Mouse (Mus musculus) lung, adult 2 months (tissue): Measurements from ENCODE around the gene Atp1a1. TPM values are rescaled to one million over a fixed set of nuclear protein-coding genes. Genes with fewer than 3 reads are reported as not detected.

ENCODE experiments used
- DNase-seq: peaks from one replicate; pipeline ENCODE4 v3.0.0; 2022
- H3K4me1 ChIP-seq: fragments of 200-500 bp; 2 replicates; pipeline ENCODE4 v1.6.1; 2011; ENCODE audit warnings: low read length; ENCODE audit not compliant: control insufficient read depth, insufficient read depth
- H3K4me3 ChIP-seq: fragments of 200-500 bp; replicated peaks from 2 replicates; pipeline ENCODE3; 2011; ENCODE audit warnings: low read depth, mild to moderate bottlenecking, control low read depth, low read length; ENCODE audit errors: extremely low read depth
- CTCF ChIP-seq: fragments of 200-500 bp; IDR thresholded peaks from 2 replicates; pipeline ENCODE4 v1.5.1; 2011; ENCODE audit warnings: mild to moderate bottlenecking, low read length, control low read depth; ENCODE audit not compliant: insufficient read depth
- POLR2A ChIP-seq: fragments of 200-500 bp; IDR thresholded peaks from 2 replicates; pipeline ENCODE4 v1.6.1; 2011; ENCODE audit warnings: low read depth, mild to moderate bottlenecking, control low read depth, low read length, borderline replicate concordance; ENCODE audit errors: extremely low read depth
- WGBS: fragments of 180-500 bp; shearing (Covaris S2); methylation state at CpG from one replicate; pipeline ENCODE4 v1.1.7; 2018; 5-methylcytosine and 5-hydroxymethylcytosine counted together
- polyA plus RNA-seq: library from polyadenylated mRNA; depleted of rRNA; stranded (reverse); fragments of >200 nt; gene quantifications from 2 replicates; pipeline ENCODE4 v1.2.3, GENCODE M21; 2012

Atp1a1 gene
- polyA plus RNA-seq, 1 experiment, result 267 TPM

DNA sequence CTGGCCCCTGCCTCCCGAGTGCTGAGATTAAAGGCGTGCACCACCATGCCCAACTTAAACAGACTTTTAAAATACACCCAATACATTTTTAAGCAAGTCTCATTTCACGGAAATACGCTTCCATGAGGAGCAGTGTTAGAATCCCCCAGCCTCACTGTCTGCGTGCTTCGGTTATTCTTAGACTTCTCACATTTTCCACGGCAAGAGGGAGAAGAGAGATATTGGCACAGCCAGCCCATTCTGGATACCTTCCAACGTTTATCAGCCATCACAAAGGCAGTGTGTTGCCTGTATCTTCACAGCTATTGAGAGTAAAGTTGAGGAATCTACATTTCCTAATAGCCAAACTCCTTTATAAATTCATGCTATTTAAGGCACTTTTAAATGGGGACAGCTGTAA lies 7.8 kb downstream of the Atp1a1 start:
- DNase-seq, result no peak
- no peak overlapping the region for H3K4me3 ChIP-seq
- no peak for TF ChIP-seq CTCF
- no peak for TF ChIP-seq POLR2A
- WGBS, result 43% methylated on average over 8 of the region's 8 CpGs
- H3K4me1 ChIP-seq, result peaks cover 37% of the 10 kb centered on the region

GRCm38 (mm10) chr3:101595866-101596630 lies 8.4 kb downstream of the Atp1a1 start:
- WGBS, result 58% methylated on average over 14 of the region's 14 CpGs
- TF ChIP-seq POLR2A (no peak), CTCF (no peak)
- no peak overlapping the region for H3K4me3 ChIP-seq

DNA sequence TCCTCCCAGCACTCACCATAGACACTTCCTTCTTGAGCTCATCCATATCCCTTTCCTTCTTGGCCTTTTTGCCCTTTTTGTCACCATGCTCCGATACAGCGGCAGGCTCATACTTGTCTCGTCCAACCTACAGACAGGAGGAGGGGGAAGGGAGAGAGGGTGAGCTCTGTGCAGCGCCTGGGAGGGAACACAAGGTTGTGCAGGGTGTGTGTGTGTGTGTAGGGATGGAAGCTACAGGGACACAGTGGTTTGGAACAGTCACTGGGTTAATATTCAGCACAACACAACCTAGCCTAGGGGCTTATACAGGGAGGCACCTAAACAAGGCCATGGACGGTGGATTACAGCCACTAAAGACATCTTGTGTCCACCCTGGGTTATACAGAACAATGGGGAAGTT lies 9.5 kb downstream of the Atp1a1 start:
- H3K4me1 ChIP-seq, result peaks cover 29% of the 10 kb centered on the region
- DNase-seq, result no peak
- no peak overlapping the region for H3K4me3 ChIP-seq
- TF ChIP-seq CTCF (no peak), POLR2A (no peak)
- 73% methylated on average over 5 of the region's 5 CpGs for WGBS

More at GRCm38 (mm10) chr3:101595866-101596630, 8.4 kb downstream of the Atp1a1 start:
- no peak for DNase-seq
- peaks cover 33% of the 10 kb centered on the region for H3K4me1 ChIP-seq

DNA sequence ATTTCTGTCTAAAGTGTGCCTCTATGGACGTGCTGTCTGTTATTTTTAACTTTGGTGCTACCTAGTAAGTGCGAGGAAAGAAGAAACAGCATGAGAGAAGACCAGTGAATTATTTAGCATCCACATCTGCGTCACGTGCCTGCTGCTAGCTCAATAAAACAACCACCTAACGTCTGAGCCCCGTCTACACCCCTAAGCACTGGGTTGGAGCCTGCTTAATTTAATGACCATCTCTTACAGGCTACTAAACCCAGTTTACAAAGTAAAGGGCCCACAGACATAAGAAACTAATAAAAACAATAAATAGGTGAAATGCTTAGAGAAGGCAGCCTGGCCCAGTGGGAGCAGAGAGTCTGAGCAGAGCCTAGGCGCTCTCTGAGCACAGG lies 11.2 kb downstream of the Atp1a1 start:
- no peak for DNase-seq
- Histone ChIP-seq H3K4me3 (no peak overlapping the region), H3K4me1 (peaks cover 18% of the 10 kb centered on the region)
- 89% methylated on average over 7 of the region's 7 CpGs for WGBS
- no peak for TF ChIP-seq CTCF
- no peak for TF ChIP-seq POLR2A

- whole genome bisulfite sequencing, result 84% methylated on average over 21 of the region's 21 CpGs
- Histone ChIP-seq H3K4me1 (peaks cover 15% of the 10 kb centered on the region), H3K4me3 (no peak overlapping the region)
- TF ChIP-seq POLR2A (no peak), CTCF (no peak)
- no peak for DNase-seq
These were observed 11.9 kb downstream of the Atp1a1 start for GRCm38 (mm10) chr3:101592281-101593265.

GRCm38 (mm10) chr3:101590380-101590779 lies 14.1 kb downstream of the Atp1a1 start:
- WGBS, result 91% methylated on average over 16 of the region's 16 CpGs
- no peak for DNase-seq

DNA sequence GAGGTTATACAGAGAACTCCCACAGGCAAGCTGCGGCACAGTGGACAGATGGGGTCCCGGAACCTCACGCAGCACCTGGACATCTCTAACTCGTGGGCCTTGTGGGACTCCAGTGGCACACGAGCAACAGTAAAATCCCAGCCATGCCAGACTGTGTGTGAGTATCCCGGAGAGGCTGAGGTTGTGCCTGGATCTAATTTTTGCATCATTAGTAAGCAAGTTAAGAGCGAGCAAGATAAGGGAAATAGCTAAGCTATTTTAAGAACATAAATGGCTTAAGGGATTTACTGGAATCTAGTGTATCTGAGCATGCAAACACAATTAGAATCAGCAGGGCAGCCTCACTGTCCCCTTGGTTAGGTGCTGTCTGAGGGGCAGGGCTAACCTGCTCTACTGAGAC lies 16.2 kb downstream of the Atp1a1 start:
- no peak for TF ChIP-seq POLR2A
- TF ChIP-seq CTCF, result no peak
- no peak for DNase-seq
- WGBS, result 92% methylated on average over 7 of the region's 7 CpGs
- Histone ChIP-seq H3K4me1 (no peaks in the 10 kb centered on the region), H3K4me3 (no peak overlapping the region)

More at GRCm38 (mm10) chr3:101590380-101590779, 14.1 kb downstream of the Atp1a1 start:
- Histone ChIP-seq H3K4me3 (no peak overlapping the region), H3K4me1 (no peaks in the 10 kb centered on the region)
- no peak for TF ChIP-seq CTCF
- TF ChIP-seq POLR2A, result no peak

DNA sequence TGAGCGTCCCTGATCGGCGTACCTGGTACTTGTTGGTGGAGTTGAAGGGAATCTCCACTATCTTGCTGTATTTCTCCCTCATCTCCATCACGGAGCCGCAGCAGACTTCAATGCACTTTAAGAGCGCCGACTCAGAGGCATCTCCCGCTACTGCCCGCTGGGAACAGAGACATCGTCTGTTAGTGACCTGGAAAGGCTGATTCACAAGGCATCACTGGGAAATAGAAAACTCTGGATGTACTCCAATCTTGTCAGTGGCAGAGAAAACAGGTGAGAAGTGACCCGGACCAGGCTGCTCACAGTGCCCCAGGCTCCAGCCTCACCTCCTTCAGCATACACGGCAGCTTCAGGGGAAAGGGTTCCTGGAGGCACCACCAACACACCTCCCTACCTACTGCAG lies 17.7 kb downstream of the Atp1a1 start:
- no peaks in the 10 kb centered on the region for H3K4me1 ChIP-seq
- WGBS, result 90% methylated on average over 12 of the region's 12 CpGs
- TF ChIP-seq CTCF, result no peak
- no peak for TF ChIP-seq POLR2A
- H3K4me3 ChIP-seq, result no peak overlapping the region
- no peak for DNase-seq

GRCm38 (mm10) chr3:101578072-101578471 lies 26.4 kb downstream of the Atp1a1 start:
- DNase-seq, result no peak
- WGBS, result 65% methylated on average over 3 of the region's 3 CpGs
- H3K4me3 ChIP-seq, result no peak overlapping the region

GRCm38 (mm10) chr3:101577361-101577760 lies 27.1 kb downstream of the Atp1a1 start:
- Histone ChIP-seq H3K4me1 (no peaks in the 10 kb centered on the region), H3K4me3 (no peak overlapping the region)
- 39% methylated on average over 5 of the region's 5 CpGs for WGBS
- DNase-seq, result no peak
- no peak for TF ChIP-seq CTCF
- no peak for TF ChIP-seq POLR2A

More at GRCm38 (mm10) chr3:101578072-101578471, 26.4 kb downstream of the Atp1a1 start:
- no peak for TF ChIP-seq POLR2A
- TF ChIP-seq CTCF, result no peak
- H3K4me1 ChIP-seq, result no peaks in the 10 kb centered on the region
